Mouse (Mus musculus) liver, adult (tissue): ENCODE results near the gene Gm10160.

Experiments
- GATA4 ChIP-seq: IDR thresholded peaks from 2 replicates; pipeline ENCODE4 v1.6.1; 2014; ENCODE audit warnings: mild to moderate bottlenecking, low read length; ENCODE audit not compliant: insufficient replicate concordance

Gm10160 gene

GRCm38 (mm10) chr7:81846008-81846407 is 9.6 kb downstream of the Gm10160 start:
- TF ChIP-seq GATA4: no peak

- no peak for TF ChIP-seq GATA4
Measured at GRCm38 (mm10) chr7:81845313-81845712, 10.3 kb downstream of the Gm10160 start.

GRCm38 (mm10) chr7:81844801-81845200 is 10.8 kb downstream of the Gm10160 start:
- no peak for TF ChIP-seq GATA4

DNA sequence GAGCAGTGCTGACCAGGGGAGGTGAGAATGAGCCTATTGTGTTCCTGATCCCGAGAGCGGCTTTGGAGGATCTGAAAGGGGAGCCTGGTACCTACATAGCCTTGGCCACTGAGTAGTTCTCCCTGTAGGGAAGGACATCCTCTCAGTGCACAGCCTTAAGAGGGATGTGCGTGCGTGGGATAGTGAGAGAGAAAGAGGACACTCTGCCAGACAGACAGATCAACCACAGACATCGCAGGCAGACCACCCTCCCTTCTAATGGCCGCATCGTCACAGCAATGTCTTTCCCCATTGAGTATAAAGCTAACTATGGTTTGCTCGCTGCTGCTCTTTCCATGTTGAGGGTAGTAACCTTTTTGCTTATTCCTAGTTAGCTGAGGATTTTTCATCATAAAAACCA is 11.7 kb downstream of the Gm10160 start:
- TF ChIP-seq GATA4: no peak

DNA sequence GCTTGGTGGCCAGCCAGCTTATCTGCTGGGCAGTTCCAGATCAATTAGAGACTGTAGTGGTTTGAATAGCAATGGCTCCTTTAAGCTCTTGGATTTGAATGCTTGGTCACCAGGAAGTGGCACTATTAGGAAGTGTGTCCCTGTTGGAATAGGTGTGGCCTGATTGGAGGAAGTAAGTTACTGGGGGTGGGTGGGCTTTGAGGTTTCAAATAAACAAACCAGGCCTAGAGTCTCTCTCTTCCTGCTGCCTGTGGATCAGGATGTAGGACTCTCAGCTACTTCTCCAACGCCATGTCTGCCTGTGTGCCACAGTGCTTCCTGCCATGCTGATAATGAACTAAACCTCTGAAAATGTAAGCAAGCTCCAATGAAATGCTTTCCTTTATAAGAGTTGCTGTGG is 12.6 kb downstream of the Gm10160 start:
- TF ChIP-seq GATA4: no peak

DNA sequence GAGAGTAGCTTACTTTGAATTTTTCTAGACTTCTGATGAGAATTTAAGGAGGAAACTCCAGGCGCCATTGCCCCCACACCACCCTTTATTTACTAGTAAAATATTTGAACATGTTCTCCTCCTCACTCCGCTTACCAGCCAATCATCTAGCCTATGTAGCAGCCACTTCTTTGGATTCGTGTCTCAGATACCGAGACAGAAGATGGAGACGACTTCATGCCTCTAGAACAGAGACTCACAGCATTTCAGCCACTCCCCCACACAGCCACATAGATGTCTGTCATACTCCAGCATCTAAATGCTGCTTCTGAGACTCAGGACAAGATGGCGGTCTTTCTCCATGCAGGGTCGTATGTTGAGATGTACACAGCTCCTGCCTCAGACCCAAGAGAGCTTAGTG is 13.5 kb downstream of the Gm10160 start:
- TF ChIP-seq GATA4: no peak

- no peak for TF ChIP-seq GATA4
Measured at GRCm38 (mm10) chr7:81841439-81841838, 14.2 kb downstream of the Gm10160 start.

- no peak for TF ChIP-seq GATA4
Measured at GRCm38 (mm10) chr7:81840661-81841181, 14.9 kb downstream of the Gm10160 start.

DNA sequence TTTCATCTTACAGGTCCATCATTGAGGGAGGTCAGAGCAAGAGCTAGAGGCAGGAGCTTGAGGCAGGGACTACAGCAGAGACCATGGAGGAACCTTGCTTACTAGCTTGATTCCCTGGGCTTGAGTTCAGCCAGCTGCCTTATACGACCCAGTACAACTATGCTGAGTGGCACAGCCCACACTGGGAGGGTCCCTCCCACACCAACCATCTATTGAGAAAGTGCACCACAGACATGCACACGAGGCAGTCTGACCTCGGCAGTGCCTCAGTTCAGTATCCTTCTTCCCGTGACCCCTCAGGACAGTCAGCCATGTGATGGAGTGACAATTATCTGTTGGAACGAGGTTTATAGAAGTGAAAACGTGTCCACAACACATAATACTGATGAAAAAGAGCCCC is 15.8 kb downstream of the Gm10160 start:
- TF ChIP-seq GATA4: no peak

DNA sequence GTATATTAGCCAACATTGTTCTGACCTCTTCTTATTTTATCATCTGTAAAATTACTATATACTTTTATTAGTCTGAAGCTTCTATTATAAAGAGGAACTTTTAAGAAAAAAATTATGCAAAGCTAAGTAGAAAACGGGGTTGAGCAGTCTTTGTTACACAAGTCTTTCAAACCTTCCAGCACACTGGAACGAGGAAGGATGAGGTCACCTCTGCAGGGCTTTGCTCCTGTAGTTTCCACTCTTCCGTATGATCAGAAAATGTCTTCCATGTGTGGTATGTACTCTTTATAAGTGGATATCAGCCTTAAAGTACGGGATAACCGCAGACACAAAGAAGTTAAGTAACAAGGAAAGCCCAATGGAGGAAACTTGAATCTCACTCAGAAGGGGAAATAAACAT is 20.2 kb downstream of the Gm10160 start:
- TF ChIP-seq GATA4: no peak

- TF ChIP-seq GATA4: no peak
Measured at GRCm38 (mm10) chr7:81834847-81835246, 20.7 kb downstream of the Gm10160 start.

- TF ChIP-seq GATA4: no peak; the same call in 1 of the 2 replicates
Measured at GRCm38 (mm10) chr7:81829379-81829894, 26.2 kb downstream of the Gm10160 start, which contains the start of gene Btbd1. TSS of gene Btbd1 (minus strand) at chr7:81829431.

DNA sequence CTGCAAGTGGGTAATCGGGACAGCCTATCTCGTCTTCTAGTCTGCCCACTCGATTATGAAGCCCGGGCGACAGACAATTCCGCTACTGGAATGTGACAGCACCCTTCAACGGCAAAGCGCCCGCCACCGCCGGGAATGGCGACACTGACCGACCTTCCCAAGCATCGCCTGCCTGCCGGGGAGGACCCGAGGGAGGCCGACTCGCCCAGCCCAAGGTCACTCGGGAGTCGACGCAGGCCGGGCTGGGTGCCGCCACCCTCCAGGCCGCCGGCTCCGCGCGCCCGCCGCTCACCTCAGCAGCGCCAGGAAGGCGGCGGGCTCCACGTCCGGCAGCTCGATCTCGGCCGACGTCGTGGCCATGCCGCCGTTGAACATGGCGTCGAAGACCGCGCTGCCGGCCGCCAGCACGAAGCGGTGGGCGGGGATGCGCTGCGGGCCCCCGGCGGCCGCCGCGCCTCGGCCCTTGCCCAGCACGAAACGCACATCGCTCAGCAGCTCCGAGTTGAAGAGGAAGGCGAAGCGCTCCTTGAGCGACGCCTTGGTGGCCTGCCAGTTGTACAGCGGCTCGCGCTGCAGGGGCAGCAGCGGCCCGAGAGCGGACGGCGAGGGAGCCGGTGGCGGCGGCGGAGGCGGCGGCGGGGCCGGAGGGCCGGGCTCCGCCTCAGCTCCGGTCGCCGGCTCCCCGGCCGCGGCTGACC is 26.8 kb downstream of the Gm10160 start:
- TF ChIP-seq GATA4: no peak

DNA sequence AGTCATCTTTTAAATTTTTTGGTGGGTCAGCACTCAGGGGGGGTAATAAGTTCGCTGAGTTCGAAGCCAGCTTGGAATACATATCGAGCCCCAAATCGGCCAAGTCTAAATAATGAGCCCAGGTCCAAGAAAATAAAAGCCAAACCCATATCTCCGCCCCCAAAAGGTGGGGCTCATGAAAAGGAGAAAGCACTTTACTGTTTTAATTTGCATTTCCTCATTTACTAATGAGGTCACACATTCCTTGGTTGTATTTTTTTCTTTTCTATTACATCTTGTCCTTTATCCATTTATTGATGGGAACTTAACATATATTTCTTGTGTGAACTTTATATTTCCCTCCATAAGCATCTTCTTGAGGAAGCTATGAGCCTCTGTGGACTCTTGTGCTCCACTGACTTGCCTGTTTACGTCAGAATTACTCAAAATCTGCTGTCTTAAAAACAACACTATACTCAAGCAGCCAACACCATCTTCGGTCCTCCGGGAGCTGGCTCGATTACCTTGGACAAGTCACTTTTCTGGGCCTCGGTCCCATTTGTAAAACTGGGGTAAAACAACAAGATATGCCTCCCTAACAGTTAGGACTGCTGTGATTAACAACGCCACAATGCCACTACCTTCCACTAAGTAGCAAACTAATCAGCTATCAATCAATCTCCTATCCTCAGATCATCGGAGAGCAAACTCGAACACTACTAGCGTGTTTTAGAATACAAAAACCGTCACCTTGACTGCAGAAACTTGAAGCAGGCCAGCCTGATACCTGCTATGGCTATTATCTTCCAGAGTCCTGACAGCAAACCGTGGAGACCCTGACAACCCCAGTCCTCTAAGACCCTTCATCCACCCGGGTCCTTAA is 27.6 kb downstream of the Gm10160 start:
- no peak for TF ChIP-seq GATA4

- no peak for TF ChIP-seq GATA4
Measured at GRCm38 (mm10) chr7:81825381-81825780, 30.2 kb downstream of the Gm10160 start.

DNA sequence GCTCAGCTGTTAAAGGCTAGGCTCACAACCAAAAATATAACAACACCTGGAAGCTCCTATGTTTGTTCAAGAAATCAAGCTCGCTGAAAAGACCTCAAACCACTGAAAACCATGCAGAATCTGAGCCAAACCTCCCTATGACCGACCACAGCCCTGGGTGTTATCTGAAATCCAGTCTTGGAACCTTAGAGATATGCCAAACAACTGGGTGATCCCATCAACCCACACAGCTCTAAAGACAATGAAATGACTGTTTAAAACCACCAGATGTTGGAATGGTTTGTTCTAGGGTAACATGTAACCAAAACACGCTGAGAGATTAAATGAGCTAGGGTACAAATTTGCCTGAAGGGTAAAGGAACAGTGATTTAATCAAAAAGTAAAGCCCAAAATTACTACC is 30.7 kb downstream of the Gm10160 start:
- no peak for TF ChIP-seq GATA4
